Mouse (Mus musculus) liver, embryonic 15.5 days (tissue): ENCODE results near the gene Rnf216. TPM values are rescaled to one million over a fixed set of nuclear protein-coding genes. Genes with fewer than 3 reads are reported as not detected.

Experiments used
- ATAC-seq: fragments of 200-750 bp; cut with Nextera tagmentation; 2 replicates; pipeline ENCODE4 v1.8.0; 2017; ENCODE audit warnings: moderate number of reproducible peaks, mild to moderate bottlenecking, moderate library complexity; ENCODE audit not compliant: insufficient read depth
- H3K27ac ChIP-seq: fragments of 300-500 bp; sonication (generic); replicated peaks from 2 replicates; pipeline ENCODE4 v1.5.1; 2015; ENCODE audit warnings: mild to moderate bottlenecking, inconsistent platforms
- H3K27me3 ChIP-seq: fragments of 300-500 bp; sonication (generic); 2 replicates; pipeline ENCODE4 v1.6.1; 2015; ENCODE audit warnings: mild to moderate bottlenecking, inconsistent platforms
- H3K36me3 ChIP-seq: fragments of 300-500 bp; sonication (generic); replicated peaks from 2 replicates; pipeline ENCODE4 v1.6.1; 2015; ENCODE audit warnings: moderate library complexity, mild to moderate bottlenecking, inconsistent platforms
- H3K4me1 ChIP-seq: fragments of 300-500 bp; sonication (generic); replicated peaks from 2 replicates; pipeline ENCODE4 v1.6.1; 2015; ENCODE audit warnings: inconsistent platforms
- H3K4me2 ChIP-seq: fragments of 300-500 bp; sonication (generic); 2 replicates; pipeline ENCODE4 v1.6.1; 2015; ENCODE audit warnings: moderate library complexity, mild to moderate bottlenecking, inconsistent platforms
- H3K4me3 ChIP-seq: fragments of 300-500 bp; sonication (generic); replicated peaks from 2 replicates; pipeline ENCODE4 v1.5.1; 2015; ENCODE audit warnings: mild to moderate bottlenecking, inconsistent platforms
- H3K9ac ChIP-seq: fragments of 300-500 bp; sonication (generic); 2 replicates; pipeline ENCODE4 v1.6.1; 2015; ENCODE audit warnings: moderate library complexity, mild to moderate bottlenecking, inconsistent platforms
- H3K9me3 ChIP-seq: fragments of 300-500 bp; sonication (generic); replicated peaks from 2 replicates; pipeline ENCODE4 v1.6.1; 2016; ENCODE audit warnings: inconsistent platforms
- WGBS: fragments of 180-500 bp; shearing (Covaris S2); methylation state at CpG from one replicate; pipeline ENCODE4 v1.1.7; 2015; ENCODE audit warnings: mixed read lengths; ENCODE audit not compliant: insufficient replicate concordance; 5-methylcytosine and 5-hydroxymethylcytosine counted together
- polyA plus RNA-seq: library from polyadenylated mRNA; unstranded; fragments of >200 nt; fragmentation: Nextera tagmentation; extraction: Ambion mirVana; gene quantifications from 2 replicates; pipeline ENCODE4 v1.2.1, GENCODE M21; 2015

The Rnf216 gene
- polyA plus RNA-seq, 1 experiment from 2014 or later, result 13.9 TPM

DNA sequence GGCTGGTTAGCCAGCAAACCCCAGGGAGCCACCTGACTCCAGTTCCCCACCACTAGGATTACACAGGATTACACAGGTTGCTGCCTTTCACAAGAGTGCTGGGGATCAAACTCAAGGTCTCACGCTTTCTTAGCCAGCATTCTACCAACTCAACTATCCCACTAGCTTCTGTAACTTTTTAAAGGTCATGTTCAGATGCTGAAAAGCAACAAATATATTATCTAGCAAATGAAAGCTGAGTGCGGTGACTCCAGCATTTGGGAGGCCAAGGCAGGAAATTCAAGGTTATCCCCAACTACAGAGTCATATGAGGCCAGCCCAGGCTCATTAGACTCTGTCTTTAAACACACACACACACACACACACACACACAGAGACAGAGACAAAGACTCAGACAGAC, 9.6 kb downstream of the Rnf216 start:
- 84% methylated on average over 2 of the region's 2 CpGs for WGBS
- Histone ChIP-seq H3K9ac (no peak overlapping the region), H3K9me3 (no peaks in the 10 kb centered on the region), H3K4me3 (no peak overlapping the region), H3K36me3 (0 out of 2 replicates have a peak, but pooled peaks cover 2% of the 10 kb centered on the region), H3K27ac (no peak overlapping the region), H3K27me3 (no peaks in the 10 kb centered on the region), H3K4me1 (peaks cover 56% of the 10 kb centered on the region), H3K4me2 (no peak overlapping the region)
- no peak for ATAC-seq

DNA sequence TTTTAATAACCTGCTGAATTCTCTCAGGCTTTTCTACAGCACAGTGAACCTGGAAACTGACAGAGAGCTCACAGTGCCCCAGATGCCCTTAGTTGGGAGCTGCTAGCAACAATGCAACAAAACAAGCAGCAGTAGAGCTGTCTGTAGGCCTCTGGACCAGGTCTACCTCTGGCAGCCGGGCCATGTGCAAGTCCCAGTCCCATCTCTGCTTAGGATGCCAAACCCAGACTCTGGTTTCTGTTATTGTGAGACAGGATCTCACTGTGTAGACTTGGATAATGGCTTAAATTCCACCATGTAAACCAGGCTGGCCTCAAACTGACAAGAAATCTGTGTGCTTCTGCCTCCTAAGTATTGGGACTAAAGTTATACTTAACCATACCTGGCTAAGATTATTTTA, 11.2 kb downstream of the Rnf216 start:
- Histone ChIP-seq H3K27me3 (no peaks in the 10 kb centered on the region), H3K27ac (peak overlapping the region; percentile 56), H3K4me3 (no peak overlapping the region), H3K4me1 (peaks cover 42% of the 10 kb centered on the region), H3K4me2 (no peak overlapping the region), H3K36me3 (0 out of 2 replicates have a peak, but pooled peaks cover 2% of the 10 kb centered on the region), H3K9me3 (no peaks in the 10 kb centered on the region), H3K9ac (0 out of 2 replicates have a peak overlapping the region, but pooled peaks have one; percentile 10)
- no peak for ATAC-seq
- 79% methylated on average over 1 of the region's 1 CpGs for WGBS

DNA sequence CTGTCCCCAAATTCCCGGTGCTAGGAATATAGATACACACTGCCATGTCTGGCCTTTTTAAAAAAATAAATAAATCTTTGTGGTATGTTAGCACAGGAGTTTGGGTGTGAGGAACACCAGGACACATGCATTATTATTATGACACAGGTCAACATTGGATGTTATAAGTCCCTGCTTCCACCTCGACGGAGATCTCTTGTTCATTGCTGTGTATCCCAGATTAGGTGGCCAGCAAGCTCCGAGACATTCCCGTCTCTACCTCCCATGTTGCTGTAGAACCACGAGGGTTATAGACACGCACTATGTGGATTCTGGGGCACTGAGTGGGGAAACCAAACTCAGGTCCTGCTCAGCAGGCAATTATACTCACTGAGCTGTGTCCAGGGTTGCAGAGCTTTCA, 17.5 kb downstream of the Rnf216 start:
- no peak overlapping the region for H3K27ac ChIP-seq
- no peaks in the 10 kb centered on the region for H3K9me3 ChIP-seq
- peaks cover 6% of the 10 kb centered on the region for H3K4me1 ChIP-seq
- no peak overlapping the region for H3K4me3 ChIP-seq
- 88% methylated on average over 7 of the region's 7 CpGs for WGBS
- no peak overlapping the region for H3K4me2 ChIP-seq
- ATAC-seq, result no peak
- H3K36me3 ChIP-seq, result peaks cover 42% of the 10 kb centered on the region
- no peak overlapping the region for H3K9ac ChIP-seq
- H3K27me3 ChIP-seq, result no peaks in the 10 kb centered on the region

DNA sequence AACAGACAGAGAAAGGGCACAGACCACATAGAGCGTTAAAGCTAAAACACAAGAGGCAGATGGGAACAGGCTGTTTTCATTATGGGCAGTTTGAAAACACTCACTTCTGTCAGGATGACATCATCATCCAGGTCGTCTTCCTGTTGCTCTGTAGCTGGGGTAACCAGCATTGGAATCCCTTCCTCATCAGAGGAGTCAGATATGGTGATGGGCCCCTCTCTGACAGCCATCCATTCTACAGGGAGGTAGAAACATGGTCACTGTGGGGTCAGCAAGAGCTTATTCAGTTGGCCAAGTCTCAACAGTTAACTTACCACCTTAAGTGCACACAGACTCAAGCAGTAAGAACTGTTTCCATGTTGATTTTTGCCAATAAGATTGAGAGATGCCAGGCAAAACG, 19.9 kb downstream of the Rnf216 start:
- Histone ChIP-seq H3K4me2 (no peak overlapping the region), H3K4me1 (no peaks in the 10 kb centered on the region), H3K9me3 (no peaks in the 10 kb centered on the region), H3K27ac (no peak overlapping the region), H3K4me3 (no peak overlapping the region), H3K9ac (no peak overlapping the region), H3K36me3 (peaks cover 65% of the 10 kb centered on the region), H3K27me3 (no peaks in the 10 kb centered on the region)
- WGBS, result 62% methylated on average over 3 of the region's 3 CpGs
- ATAC-seq, result no peak

DNA sequence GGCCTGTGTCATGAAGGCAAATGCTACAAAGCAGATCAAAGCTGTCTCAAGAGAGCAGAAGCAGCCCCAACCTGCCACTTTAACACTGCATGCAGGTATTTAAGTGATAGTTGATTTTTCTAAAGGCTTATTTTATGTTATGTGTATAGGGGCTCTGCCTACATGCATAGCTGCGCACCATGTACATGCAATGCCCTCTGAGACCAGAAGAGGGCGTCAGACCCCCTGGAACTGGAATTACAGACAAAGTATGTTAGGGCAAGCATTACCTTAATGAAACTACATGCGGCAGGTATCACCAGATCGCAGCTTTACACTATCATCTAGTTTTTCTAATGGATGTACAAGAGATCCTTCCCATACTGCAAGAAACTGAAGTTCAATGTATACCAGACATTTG, 27.9 kb downstream of the Rnf216 start:
- WGBS, result 63% methylated on average over 4 of the region's 4 CpGs
- H3K4me3 ChIP-seq, result no peak overlapping the region
- no peak overlapping the region for H3K27ac ChIP-seq
- ATAC-seq, result no peak
- peaks cover 93% of the 10 kb centered on the region for H3K36me3 ChIP-seq
- no peak overlapping the region for H3K4me2 ChIP-seq
- no peaks in the 10 kb centered on the region for H3K4me1 ChIP-seq
- H3K9me3 ChIP-seq, result no peaks in the 10 kb centered on the region
- H3K9ac ChIP-seq, result no peak overlapping the region
- H3K27me3 ChIP-seq, result no peaks in the 10 kb centered on the region

DNA sequence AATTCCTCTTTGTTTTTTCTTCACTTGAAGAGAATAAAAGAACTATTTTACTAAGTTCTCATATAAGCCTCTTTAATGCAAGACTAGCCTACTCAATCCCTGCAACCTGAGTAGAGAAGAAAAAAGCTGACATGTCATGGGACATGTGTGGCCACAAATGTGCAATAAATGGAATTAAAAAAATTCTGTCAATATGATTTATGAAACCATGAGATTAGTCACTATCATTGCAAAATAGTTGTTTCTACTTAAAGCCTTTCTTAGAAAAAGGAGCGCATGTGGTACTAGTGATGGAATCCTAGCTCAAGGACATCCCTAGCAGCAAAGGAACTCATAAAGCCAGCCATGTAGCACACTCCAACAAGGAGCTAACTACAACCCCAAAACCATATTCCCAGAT, 33.0 kb downstream of the Rnf216 start:
- H3K36me3 ChIP-seq, result peaks cover 95% of the 10 kb centered on the region
- peaks cover 6% of the 10 kb centered on the region for H3K4me1 ChIP-seq
- no peak overlapping the region for H3K4me2 ChIP-seq
- 83% methylated on average over 1 of the region's 1 CpGs for WGBS
- no peak for ATAC-seq
- H3K4me3 ChIP-seq, result no peak overlapping the region
- H3K9me3 ChIP-seq, result no peaks in the 10 kb centered on the region
- no peaks in the 10 kb centered on the region for H3K27me3 ChIP-seq
- no peak overlapping the region for H3K27ac ChIP-seq
- no peak overlapping the region for H3K9ac ChIP-seq

DNA sequence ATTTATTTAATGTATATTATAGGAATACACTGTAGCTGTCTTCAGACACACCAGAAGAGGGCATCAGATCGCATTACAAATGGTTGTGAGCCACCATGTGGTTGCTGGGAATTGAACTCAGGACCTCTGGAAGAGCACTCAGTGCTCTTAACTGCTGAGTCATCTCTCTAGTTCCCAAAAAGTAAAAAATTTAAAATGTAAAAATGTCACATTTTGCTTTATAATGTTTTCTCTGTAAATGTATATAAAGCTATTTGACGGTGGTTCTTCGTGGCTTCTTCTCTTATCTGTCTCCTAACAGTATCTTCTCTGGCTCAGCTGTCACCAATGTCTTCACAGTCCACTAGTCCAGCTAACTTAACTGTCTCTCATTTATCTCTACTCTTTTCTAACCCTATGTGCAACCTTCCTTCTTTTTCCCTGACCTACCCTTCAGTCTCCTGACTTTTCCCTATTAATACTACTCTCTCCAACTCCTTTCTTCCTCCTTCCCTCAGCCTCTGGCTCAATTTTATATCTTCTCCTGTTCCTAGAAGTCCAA, 36.1 kb downstream of the Rnf216 start:
- peaks cover 94% of the 10 kb centered on the region for H3K36me3 ChIP-seq
- H3K27ac ChIP-seq, result 0 out of 2 replicates have a peak overlapping the region, but pooled peaks have one; percentile 41
- H3K9me3 ChIP-seq, result no peaks in the 10 kb centered on the region
- H3K27me3 ChIP-seq, result no peaks in the 10 kb centered on the region
- H3K4me3 ChIP-seq, result no peak overlapping the region
- H3K4me2 ChIP-seq, result no peak overlapping the region
- WGBS, result 45% methylated on average over 3 of the region's 3 CpGs
- ATAC-seq, result peak; percentile 18; the same call in 1 of the 2 replicates
- peaks cover 6% of the 10 kb centered on the region for H3K4me1 ChIP-seq
- H3K9ac ChIP-seq, result no peak overlapping the region

DNA sequence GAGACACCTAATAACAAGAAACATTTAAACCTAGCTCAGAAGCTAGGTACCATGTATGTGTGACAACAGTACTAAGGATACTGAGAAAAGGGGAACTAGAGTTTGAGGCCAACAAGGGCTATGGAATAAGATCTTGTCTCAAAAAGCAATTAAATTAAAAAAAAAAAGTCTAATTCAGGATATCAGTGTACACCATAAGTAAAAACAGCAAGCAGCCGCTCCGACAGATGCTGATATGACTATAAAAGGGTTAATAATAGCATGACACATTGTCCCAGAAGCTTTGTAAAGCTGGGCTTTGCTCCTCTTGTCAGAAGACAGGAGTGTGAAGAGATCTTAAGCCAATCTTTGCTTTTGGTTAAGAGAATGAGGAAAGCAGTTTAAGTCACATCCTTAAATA, 36.8 kb downstream of the Rnf216 start:
- Histone ChIP-seq H3K27ac (no peak overlapping the region), H3K9ac (no peak overlapping the region), H3K27me3 (no peaks in the 10 kb centered on the region), H3K9me3 (no peaks in the 10 kb centered on the region), H3K4me1 (peaks cover 6% of the 10 kb centered on the region), H3K4me2 (no peak overlapping the region), H3K36me3 (peaks cover 89% of the 10 kb centered on the region), H3K4me3 (no peak overlapping the region)
- 87% methylated on average over 2 of the region's 2 CpGs for WGBS
- ATAC-seq, result no peak

DNA sequence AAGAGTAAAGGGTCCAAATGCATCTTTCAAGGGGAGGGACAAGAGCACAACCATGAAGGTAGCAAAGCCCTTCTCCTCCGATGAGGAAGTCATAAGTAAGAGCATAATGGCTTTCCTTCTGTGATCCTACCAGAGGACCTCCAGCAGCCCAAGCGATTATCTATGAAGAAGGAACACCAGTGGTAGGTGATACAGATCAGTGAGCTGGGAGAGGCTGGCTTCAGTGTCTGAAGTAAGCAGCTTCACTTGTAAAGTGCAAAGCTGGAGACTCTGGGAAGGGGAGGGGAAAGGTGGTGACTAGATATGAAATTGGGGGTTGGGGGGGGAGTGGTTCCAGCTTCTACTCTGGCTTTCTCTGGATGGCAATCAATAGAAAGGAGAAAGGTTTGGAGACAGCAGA, 43.7 kb downstream of the Rnf216 start:
- peaks cover 69% of the 10 kb centered on the region for H3K36me3 ChIP-seq
- no peak overlapping the region for H3K4me2 ChIP-seq
- H3K4me1 ChIP-seq, result peaks cover 48% of the 10 kb centered on the region
- no peak overlapping the region for H3K4me3 ChIP-seq
- no peaks in the 10 kb centered on the region for H3K27me3 ChIP-seq
- 55% methylated on average over 2 of the region's 2 CpGs for WGBS
- peak overlapping the region; percentile 35 for H3K9ac ChIP-seq
- H3K9me3 ChIP-seq, result no peaks in the 10 kb centered on the region
- no peak for ATAC-seq
- peak overlapping the region; percentile 53 for H3K27ac ChIP-seq

DNA sequence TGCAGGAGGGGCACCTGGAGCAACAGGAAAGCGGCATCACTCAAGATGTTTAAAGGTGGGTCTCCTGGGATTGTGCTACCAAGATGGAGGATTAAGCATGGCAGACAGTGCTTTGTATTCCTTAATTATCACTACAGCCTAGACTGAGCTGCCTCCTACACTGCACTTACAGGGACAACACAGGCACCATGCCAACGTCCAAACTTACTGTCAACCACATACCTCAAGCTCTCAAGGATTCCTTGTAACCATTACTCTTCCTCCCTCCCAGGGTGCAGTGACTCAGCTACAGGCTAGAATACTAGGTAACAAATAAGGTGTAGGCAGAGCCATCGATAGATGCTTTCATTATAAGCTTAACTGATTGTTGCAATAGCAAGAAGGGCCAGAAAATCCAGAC, 44.4 kb downstream of the Rnf216 start:
- WGBS, result 79% methylated on average over 3 of the region's 3 CpGs
- Histone ChIP-seq H3K4me1 (peaks cover 53% of the 10 kb centered on the region), H3K27me3 (no peaks in the 10 kb centered on the region), H3K9me3 (no peaks in the 10 kb centered on the region), H3K9ac (no peak overlapping the region), H3K27ac (no peak overlapping the region; the same call in 1 of the 2 replicates), H3K36me3 (peaks cover 70% of the 10 kb centered on the region), H3K4me3 (no peak overlapping the region), H3K4me2 (no peak overlapping the region)
- no peak for ATAC-seq

DNA sequence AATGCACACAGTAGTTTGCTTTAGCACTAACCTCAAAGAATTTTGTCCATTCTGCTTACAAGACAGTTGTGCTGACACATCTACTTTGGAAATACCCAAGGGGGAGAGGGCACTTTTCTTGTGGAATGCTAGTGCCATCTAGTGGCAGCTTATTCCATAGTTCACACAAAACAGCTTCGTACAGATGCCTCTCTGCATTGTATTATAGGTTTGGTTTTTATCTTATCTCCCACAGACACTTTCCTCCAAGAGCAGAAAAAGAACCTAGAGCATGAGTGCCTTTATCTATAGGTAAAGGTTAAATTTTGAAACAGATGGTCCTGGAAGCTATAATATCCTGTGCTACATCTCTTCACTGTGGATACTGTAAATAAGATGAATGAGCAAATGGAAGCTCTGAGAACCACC, 46.2 kb downstream of the Rnf216 start:
- Histone ChIP-seq H3K27me3 (no peaks in the 10 kb centered on the region), H3K36me3 (peaks cover 72% of the 10 kb centered on the region), H3K27ac (peak overlapping the region; percentile 83), H3K4me3 (no peak overlapping the region), H3K9ac (no peak overlapping the region), H3K9me3 (no peaks in the 10 kb centered on the region), H3K4me1 (peaks cover 69% of the 10 kb centered on the region), H3K4me2 (peak overlapping the region; percentile 44)
- ATAC-seq, result peak; percentile 88
- 8% methylated on average over 1 of the region's 1 CpGs for WGBS

DNA sequence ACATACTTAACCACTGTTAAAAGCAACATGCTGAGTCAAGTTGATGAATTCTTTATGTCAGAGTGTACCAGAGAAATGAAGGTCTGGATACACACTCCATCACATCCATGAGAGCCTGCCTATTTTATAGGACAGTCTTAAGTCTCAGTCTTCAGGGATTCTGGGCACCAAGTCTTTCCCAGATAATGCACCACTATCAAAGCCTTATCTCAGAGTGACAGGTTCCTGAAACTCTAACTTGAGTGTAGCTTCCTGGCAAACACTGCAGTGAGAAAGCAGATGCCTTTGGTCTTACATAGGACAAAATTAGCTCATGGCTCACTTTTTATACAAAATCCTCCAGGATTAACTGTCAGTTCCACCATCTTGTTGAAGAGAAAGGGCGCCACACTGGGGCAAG, 46.7 kb downstream of the Rnf216 start:
- H3K27ac ChIP-seq, result peak overlapping the region; percentile 83
- H3K36me3 ChIP-seq, result peaks cover 72% of the 10 kb centered on the region
- no peak overlapping the region for H3K9ac ChIP-seq
- H3K4me1 ChIP-seq, result peaks cover 74% of the 10 kb centered on the region
- H3K9me3 ChIP-seq, result no peaks in the 10 kb centered on the region
- peak overlapping the region; percentile 44 for H3K4me2 ChIP-seq
- H3K27me3 ChIP-seq, result no peaks in the 10 kb centered on the region
- no peak overlapping the region for H3K4me3 ChIP-seq
- peak; percentile 81 for ATAC-seq
- 61% methylated on average over 1 of the region's 1 CpGs for WGBS
